Mouse (Mus musculus): Measurements from ENCODE around the gene Rundc3a.

Gene Rundc3a

GRCm38 (mm10) chr11:102393719-102394420, 667 bp downstream of the Rundc3a start:
- DNase-seq (ENCODE audit: low spot score in 2 of 2): no peak

GRCm38 (mm10) chr11:102394421-102395124, 1.4 kb downstream of the Rundc3a start:
- no peak for DNase-seq (ENCODE audit: low spot score in 2 of 2)

- DNase-seq (ENCODE audit: low spot score in 2 of 2): no peak
Observed at GRCm38 (mm10) chr11:102395250-102395649, 2.0 kb downstream of the Rundc3a start.

- DNase-seq (ENCODE audit: low spot score in 2 of 2): no peak
Observed at GRCm38 (mm10) chr11:102396263-102396662, 3.1 kb downstream of the Rundc3a start.

GRCm38 (mm10) chr11:102396671-102397141, 3.5 kb downstream of the Rundc3a start:
- no peak for DNase-seq (ENCODE audit: low spot score in 2 of 2)

- DNase-seq (ENCODE audit: low spot score in 2 of 2): no peak
Observed at GRCm38 (mm10) chr11:102398007-102398825, 5.0 kb downstream of the Rundc3a start.

- no peak for DNase-seq (ENCODE audit: low spot score in 2 of 2)
Observed at GRCm38 (mm10) chr11:102399107-102399506, 5.9 kb downstream of the Rundc3a start.

- DNase-seq (ENCODE audit: low spot score in 2 of 2): no peak
Observed at GRCm38 (mm10) chr11:102399610-102400072, 6.4 kb downstream of the Rundc3a start.

- no peak for DNase-seq (ENCODE audit: low spot score in 2 of 2)
Observed at GRCm38 (mm10) chr11:102400513-102401084, 7.4 kb downstream of the Rundc3a start.

- DNase-seq (ENCODE audit: low spot score in 2 of 2): no peak
Observed at GRCm38 (mm10) chr11:102401898-102402500, 8.8 kb downstream of the Rundc3a start.

GRCm38 (mm10) chr11:102403657-102404056, 10.5 kb downstream of the Rundc3a start:
- no peak for DNase-seq (ENCODE audit: low spot score in 2 of 2)

- no peak for DNase-seq (ENCODE audit: low spot score in 2 of 2)
Observed at GRCm38 (mm10) chr11:102404161-102405010, 11.2 kb downstream of the Rundc3a start.

- DNase-seq (ENCODE audit: low spot score in 2 of 2): no peak
Observed at GRCm38 (mm10) chr11:102405544-102406285, 12.5 kb downstream of the Rundc3a start.

GRCm38 (mm10) chr11:102406401-102406800, 13.2 kb downstream of the Rundc3a start:
- DNase-seq (ENCODE audit: low spot score in 2 of 2): no peak

- peak; percentile 89 to 90 for DNase-seq (ENCODE audit: low spot score in 2 of 2)
Observed at GRCm38 (mm10) chr11:102406900-102407833, 14.0 kb downstream of the Rundc3a start.

- DNase-seq (ENCODE audit: low spot score in 2 of 2): no peak
Observed at GRCm38 (mm10) chr11:102407834-102408215, 14.6 kb downstream of the Rundc3a start, which contains the start of gene Slc25a39. Gene Slc25a39 (minus strand): TSS chr11:102407946.

GRCm38 (mm10) chr11:102408344-102408876, 15.2 kb downstream of the Rundc3a start:
- DNase-seq (ENCODE audit: low spot score in 2 of 2): peak; percentile 99

All from heart, adult 9 months (tissue).